Mouse (Mus musculus) urinary bladder, postnatal 10 days (tissue): Measurements from ENCODE around the gene Rtn3.
"Not testable (repeated sequence)": the region's sequence is repeated elsewhere in the genome, so short reads cannot be mapped to it uniquely, and the experiment has no call there.

Source experiments
- DNase-seq: peaks from one replicate; pipeline ENCODE4 v3.0.0; 2022; ENCODE audit warnings: low spot score

Gene Rtn3

DNA sequence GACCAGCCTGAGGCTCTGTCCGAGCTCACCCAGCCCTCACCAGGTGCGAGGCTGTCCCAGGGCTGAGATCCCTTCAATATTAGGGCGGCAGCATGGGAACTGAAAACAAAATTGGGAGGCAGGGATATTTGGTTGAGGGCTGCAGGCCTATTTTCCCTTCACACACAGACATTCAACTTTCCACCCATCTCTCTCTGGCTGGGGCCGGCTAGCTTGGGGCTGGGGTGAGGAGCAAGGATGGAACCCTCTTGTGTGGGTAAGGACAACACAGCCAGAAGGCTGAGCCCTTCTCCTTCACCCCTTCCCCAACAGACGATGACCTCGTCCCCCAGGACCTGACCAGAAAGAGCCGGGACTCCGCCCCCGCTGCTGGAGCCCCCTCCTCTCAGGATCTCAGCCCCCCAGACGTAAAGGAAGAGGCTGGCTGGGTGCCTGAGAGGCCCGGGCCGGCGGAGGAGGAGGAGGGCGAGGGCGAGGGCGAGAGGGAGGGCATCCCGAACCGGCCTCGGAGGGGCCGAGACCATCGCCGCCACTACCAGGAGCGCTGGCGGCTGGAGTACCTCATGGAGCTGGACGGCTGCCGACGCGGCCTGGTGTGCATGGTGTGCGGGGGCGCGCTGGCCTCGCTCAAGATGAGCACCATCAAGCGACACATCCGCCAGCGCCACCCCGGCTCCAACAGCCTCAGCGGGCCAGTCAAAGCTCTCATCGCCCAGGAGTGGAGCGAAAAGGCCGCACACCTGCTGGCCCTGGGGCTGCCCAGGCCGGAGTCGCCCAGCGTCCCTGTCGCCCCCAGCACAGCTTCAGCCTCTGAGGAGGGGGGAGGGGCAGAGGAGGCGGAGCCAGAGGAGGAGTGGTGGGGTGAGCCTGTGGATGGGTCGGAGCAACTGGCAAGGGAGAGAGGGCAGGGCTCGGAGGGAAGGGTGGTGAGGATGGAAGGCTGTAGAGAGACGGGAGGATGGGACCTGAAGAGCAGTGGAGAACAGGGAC lies 61.2 kb downstream of the Rtn3 start:
- DNase-seq: no peak

GRCm38 (mm10) chr19:7420841-7421601 lies 62.1 kb downstream of the Rtn3 start:
- DNase-seq: no peak

- DNase-seq: no peak
These were observed 63.0 kb downstream of the Rtn3 start for GRCm38 (mm10) chr19:7420108-7420507.

DNA sequence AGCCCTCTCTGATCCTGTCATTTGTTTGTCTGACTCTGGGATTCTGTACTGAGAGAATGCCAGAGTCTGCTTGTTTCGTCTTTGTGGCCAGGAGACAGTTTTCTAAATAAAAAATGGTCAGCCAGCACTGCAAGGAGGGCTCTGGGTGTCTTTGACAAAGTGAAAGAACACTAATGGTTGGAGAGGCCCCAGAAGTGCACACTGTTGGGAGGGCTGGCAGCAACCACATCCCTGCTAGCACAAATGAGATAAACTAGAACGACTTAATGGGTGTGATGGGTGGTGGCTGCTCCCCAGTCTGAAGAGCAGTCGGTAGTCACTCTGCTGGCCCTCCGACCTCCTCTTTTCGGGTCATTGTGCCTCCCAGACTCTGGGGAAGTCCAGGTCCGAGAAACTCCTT lies 63.9 kb downstream of the Rtn3 start:
- no peak for DNase-seq

DNA sequence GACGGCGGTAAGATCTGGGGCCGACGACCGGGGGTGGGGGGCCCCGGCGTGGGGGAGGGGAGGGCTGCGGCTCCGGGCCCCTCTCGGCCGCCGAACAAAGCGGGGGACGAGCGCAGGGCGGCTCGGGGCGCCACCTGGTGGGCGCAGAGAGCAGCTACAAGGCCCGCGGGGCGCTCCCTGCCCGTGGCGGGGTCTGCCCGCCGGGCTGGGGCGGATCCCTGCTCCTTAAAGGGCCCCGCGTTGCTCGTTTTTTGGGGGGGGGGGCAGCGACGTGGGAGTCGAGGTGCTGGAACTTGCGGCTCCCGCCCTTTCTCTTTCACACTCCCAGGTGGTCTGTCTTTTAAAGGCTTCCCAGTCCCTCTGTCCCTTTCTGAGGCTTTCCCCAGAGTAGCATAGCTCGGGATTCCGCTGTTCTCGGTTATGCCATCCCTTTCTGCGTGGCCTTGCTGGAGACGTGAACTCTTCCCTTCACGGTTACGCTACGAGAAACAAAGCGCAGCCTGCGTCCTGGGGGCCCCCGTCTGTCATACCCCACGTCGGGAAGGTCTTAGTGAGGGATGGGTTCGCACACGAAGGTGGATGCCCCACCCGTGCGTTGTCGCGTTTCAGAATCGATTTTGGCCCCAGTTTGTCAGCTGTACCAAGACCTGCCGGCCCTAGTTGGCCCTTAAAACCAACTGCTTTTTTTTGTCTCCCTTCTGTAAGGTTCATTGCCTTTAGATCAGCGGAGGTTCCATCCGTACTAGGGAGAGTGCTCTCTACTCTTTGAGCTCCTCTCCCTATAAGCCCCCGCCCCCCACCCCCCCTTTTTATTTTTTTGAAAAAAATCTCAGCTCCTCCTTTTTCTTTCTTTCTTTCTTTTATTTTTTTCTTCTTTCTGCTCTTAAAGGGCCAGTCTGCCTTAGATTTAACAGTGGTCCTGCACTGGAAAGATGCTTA lies 64.9 kb downstream of the Rtn3 start:
- DNase-seq: peak; percentile 29

DNA sequence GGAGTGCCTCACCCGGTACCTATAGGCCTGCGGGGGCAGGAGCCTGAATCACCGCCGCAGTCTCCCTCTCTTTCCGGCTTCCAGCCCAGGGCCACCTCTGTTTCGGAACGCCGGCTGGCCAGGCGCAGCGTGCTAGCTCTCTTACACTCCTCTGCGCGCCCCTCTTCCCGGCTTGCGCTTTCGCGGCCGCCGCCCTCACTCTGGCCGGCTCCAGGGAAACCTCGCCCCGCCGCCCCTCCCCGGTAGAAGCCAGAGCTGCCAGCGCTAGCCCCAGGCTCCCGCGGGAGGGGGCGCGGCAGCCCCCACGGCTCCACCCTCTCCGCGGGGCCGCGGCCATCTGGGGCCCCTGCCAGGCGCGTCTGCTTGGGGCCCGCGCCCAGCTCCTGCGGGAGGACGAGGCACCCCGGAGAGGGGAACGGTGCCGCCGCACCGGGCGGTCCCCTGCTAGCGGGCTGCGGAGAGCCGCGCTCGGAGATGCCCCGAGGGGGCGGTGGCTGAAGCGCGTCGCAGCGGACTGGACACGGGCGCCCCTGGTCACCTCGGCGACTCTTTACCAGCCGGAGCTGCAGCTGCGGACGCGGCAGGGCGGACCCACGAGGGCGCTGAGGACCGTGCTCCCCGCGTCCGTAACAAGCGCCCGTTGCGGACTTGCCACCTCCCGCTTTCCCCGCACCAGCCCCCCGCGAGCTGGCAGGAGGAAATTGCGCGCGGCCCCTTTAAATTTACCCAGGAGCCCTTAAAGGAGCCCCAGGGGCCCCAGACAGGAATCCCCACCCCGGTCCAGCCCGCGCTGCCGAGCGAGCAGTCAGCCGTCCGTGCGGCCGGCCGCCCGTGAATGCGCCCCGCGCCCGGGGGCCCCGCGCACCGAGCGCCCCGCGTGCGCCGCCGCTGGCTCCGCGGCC lies 66.0 kb downstream of the Rtn3 start, which contains the start of gene 2700081O15Rik:
Gene 2700081O15Rik (plus strand): TSS at position 792 of the 902 bp plus-strand sequence.
- peak; percentile 51 for DNase-seq

DNA sequence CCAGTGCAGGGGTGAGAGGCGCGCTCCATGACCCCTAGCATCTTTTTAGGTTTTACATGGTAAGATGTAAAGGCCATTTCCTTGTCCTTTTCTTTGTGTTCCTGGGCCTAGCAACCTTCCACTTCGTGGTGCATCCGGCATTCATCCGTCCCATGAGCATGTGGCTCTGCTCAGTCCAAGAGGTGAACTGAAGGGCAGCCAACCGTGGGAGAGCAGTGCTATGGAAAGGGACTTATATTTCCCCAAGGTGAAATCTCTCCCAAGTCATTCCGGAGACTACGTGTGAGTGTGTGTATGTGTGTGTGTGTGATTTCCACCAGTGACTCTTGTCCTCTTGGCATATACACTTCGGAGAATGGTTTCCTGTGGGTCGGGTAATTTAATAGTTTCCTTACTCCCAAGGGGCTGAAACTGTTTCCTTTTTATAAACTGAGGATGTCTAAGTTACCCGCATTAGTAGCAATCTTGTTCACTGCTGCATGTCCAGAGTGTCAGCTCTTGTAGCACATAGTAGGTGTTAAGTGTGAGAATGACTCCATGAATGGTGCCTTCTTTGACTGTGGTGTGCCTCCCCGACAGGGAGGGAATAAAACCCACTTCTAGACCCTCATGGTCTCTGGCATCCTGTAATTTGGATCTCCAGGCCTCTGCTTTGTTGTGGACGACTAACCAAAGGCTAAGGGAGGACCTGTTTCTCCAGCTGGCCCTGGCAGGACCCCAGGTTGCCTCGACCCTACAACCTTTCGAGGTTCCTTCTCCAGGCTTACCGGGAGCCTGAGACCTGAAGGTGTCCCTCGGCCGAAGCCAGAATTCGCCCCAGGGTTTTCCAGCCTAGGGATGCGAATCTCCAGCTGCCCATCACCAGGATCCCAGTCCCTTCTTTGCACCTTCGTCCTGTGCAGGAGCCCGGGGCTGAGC lies 66.9 kb downstream of the Rtn3 start:
- DNase-seq: no peak

DNA sequence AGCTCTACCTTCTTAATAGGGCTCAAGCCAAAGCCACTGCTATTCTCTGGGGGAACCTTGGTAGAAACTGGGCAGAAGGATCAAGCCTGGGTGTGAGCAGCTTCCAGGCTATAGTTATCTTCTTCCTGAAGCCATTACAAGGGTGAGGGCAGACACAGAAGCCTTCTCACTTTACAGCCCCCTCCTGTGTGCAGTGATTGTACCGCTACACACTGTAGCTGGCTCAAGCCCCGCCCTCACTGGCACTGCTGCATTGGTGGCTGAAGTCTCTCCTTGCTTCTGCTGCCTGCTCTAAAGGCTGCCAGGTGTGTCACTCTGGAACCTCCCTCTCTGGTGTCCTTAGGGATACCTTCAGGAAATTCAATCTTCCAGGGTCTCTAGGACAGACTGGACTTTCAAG lies 70.7 kb downstream of the Rtn3 start:
- no peak for DNase-seq

- DNase-seq: no peak
These were observed 78.4 kb downstream of the Rtn3 start for GRCm38 (mm10) chr19:7404623-7405229.

DNA sequence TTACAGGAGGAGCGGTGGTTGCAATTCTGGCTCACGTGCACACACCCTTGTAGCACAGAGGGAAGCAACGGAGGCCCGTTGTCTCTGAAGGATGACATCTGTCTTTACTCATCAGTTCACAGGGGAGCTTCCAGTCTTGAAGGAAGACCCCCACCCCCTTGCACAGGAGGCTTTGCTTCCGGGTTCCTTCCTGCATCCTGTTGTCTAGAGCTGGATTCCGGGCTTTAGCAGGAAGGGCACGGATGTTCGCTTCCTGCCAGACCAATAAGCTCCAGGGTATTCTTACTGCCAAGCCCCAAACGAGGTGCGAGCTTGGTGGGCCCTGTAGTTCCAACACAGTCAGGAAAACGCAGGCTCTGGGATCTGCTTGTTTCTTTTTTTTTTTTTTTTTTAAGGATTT lies 82.4 kb downstream of the Rtn3 start:
- no peak for DNase-seq

DNA sequence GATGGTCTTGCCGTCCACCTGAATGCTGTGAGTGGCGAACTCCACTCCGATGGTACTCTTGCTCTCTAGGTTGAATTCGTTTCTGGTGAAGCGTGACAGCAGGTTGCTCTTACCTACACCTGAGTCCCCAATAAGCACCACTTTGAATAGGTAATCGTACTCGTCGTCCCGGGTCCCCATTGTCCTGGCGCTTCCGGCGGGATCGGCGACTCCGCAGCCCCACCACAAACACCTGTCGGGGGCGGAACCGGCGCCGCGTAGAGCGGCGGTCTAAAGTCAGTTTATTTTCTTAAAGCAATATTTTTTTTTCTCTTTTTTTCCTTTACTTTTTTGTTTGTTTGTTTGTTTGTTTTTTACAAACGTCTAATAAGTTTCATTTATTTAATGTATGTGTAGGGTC lies 84.2 kb downstream of the Rtn3 start:
- DNase-seq: not testable (repeated sequence)

DNA sequence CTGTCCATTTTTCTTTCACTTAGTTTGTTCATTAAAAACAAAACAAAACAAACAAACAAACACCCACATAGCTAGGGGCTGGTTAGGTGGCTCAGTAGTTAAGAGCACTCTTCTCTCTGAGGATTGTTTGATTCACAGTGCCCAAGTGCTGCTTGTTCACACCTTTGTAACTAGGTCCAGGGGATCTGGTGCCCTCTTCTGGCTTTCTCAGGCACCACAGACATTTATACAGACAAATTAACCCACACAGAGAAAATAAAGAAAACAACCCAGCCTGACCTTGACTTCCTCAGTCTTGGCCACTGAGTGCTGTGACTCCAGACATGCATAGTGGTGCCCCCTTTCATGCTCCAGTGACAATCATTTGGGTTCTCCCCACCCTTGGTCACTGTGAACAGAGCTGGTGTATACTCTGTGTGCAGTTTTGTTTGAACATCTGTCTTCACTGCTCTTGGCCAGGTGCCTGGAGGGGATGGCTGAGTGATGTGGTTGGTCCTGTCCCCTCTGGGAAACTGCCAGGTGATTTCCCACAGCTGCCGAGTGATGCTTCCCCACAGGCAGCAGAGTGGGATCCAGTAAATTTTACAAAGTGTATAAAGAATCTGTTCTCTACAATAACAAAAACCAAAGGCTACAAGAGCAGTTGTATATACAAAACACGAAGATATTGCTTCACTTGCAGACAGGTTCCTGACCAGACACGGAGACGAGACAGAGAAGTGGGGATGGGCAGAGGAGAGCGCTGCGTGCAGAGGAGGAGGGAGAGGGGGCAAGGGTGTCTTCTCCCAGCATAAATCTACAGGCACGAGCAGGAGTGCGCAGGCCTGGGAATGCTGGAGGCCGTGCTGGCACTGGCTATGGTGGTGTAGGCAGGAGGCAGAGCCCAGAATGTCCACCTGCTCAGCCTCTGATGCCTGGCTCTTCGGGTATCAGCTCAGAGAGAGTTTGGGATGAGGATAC lies 85.9 kb downstream of the Rtn3 start:
- not testable (repeated sequence) for DNase-seq

DNA sequence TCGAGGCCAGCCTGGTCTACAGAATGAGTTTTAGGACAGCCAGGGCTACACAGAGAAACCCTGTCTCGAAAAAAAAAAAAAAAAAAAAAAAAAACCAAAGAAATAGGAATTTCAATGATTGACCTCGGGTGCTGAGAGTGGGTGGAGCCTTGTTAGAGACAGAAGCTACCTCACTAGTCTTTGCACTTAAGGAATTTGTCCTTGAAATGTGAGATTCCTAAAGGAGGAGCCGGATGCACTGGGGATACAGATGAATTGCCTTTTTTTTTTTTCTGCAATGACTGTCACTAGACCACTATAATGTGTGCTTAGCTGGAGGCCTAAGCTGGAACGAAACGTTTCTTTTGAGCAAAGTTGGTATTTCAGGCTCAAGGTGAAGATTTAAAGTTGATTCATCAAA lies 94.6 kb downstream of the Rtn3 start:
- DNase-seq: no peak

DNA sequence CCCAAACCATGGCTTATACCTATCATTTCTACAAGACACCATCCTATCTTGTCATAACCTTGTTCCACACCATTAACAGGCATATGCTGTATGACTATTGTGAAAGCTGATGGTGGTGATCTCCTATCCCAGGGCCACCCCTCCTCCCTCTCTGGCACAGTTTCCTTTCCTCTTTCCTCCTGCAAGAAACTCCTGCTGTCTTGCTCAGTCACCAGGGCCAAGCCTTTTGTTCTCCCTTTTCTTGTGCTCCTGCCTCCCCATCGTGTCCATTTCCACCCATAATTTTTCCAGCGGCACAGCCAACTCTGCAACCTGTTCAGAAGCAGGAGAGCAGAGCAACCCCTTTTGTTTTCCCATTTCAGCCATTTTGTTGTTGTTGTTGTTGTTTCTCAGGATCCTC lies 97.0 kb downstream of the Rtn3 start:
- DNase-seq: no peak

DNA sequence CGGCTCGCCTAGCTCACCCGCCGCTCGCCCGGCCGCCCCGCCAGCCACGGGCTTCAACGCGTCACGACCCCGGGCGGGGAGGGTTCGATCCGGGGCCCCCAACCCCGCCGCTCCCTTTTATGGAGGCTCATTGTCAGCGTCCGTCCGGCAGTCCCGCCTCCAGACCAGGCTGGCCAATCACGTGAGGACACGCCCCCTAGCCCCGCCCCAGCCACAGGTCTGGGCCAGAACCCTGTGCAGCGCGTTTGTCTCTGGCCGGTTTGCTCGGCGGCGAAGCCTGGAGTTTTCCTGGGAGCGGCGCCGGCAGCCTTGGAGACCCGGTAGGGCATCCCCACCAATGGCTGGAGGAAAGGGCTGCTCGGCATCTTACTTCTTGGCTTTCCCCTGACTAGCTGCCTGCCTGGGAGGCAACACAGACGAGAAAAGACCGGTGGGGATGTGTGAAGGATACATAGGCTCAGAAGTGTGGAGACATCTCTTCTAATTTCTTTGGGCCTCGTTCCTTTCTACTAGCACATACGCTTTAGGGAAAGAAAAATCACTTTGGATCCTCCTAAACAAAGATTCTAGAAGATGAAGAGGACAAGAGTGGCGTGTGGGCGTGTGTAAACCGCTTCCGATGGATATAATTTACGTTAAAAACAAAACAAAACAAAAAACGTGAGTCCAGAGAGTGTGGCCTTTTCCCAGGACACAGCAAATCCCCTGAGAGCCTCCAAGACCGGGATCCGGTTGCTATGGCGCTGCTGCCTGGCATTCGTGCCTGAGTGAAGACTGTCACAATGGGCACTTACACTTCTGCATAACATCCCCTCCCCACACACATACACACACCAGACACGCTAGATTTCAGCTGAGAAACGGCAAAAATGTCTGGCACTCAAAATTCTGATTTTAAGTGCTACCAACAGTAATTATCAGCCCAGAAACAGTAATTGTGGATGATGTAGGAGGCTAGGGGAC lies 99.9 kb downstream of the Rtn3 start, which contains the start of gene Spindoc:
Gene Spindoc (minus strand): TSS at position 92 of the 963 bp plus-strand sequence.
- peak; percentile 97 for DNase-seq

DNA sequence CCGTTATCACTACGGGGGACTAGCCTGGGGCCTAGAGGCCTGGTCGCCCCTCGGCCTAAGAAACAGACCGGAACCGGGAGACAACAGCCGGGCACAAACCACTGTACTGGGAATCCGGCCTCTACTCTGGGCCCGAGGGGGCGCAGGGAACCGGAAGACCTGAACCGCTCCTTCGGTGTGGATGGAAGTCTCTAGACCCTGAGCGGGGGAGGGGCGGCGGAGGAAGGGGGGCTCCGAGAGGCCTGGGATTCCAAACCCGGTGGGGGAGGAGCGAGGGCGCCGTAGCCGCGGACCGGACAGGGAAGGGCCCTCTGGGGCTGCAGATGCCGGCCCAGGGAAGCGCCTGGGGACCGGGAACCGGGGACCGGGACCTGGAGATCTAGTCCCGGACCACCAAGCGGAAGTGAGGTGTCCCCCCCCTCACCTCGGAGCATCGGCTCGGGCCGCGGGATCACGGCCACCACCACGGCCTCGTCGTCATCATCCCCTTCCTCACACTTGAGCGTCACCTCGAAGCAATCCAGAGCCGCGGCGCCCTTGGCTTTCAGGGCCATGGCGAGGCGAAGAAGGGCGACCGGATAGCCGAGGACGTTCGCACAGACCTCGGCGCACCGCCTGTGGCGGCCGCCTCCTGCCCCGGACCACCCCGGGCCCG lies 100.7 kb downstream of the Rtn3 start:
- peak; percentile 26 for DNase-seq
